Mouse (Mus musculus) frontal cortex, adult (tissue): Measurements from ENCODE around the gene Hint3.
"Not testable (repeated sequence)": the region's sequence is repeated elsewhere in the genome, so short reads cannot be mapped to it uniquely, and the experiment has no call there.

ENCODE experiments used
- ATAC-seq: cut with Nextera tagmentation; 2 replicates; pipeline ENCODE4 v1.9.2; 2017; ENCODE audit warnings: mild to moderate bottlenecking, moderate library complexity, mixed read lengths; ENCODE audit not compliant: low TSS enrichment

Gene Hint3

GRCm38 (mm10) chr10:30629513-30629912 is at the start of gene Hint3:
TSS of gene Hint3 (minus strand) at chr10:30629632.
- ATAC-seq, result no peak

GRCm38 (mm10) chr10:30678051-30678450 is 48.6 kb upstream of the Hint3 start:
- peak; percentile 41; the same call in 1 of the 2 replicates for ATAC-seq

- ATAC-seq, result no peak
Observed at GRCm38 (mm10) chr10:30674825-30675224, 45.4 kb upstream of the Hint3 start.

GRCm38 (mm10) chr10:30666580-30666979 is 37.1 kb upstream of the Hint3 start:
- no peak for ATAC-seq

- ATAC-seq, result peak; percentile 90
Observed at GRCm38 (mm10) chr10:30660564-30661328, 31.3 kb upstream of the Hint3 start.

- ATAC-seq, result no peak
Observed at GRCm38 (mm10) chr10:30655655-30656054, 26.2 kb upstream of the Hint3 start.

- ATAC-seq, result no peak
Observed at GRCm38 (mm10) chr10:30647681-30648080, 18.2 kb upstream of the Hint3 start.

- ATAC-seq, result no peak
Observed at GRCm38 (mm10) chr10:30638216-30638615, 8.8 kb upstream of the Hint3 start.

GRCm38 (mm10) chr10:30636474-30637154 is 7.2 kb upstream of the Hint3 start:
- not testable (repeated sequence) for ATAC-seq

GRCm38 (mm10) chr10:30632718-30633117 is 3.3 kb upstream of the Hint3 start:
- ATAC-seq, result no peak

GRCm38 (mm10) chr10:30629977-30630376 is 545 bp upstream of the Hint3 start:
- ATAC-seq, result no peak

GRCm38 (mm10) chr10:30628444-30628843 is 988 bp downstream of the Hint3 start:
- ATAC-seq, result not testable (repeated sequence)

- ATAC-seq, result no peak
Observed at GRCm38 (mm10) chr10:30627548-30627947, 1.9 kb downstream of the Hint3 start.

- ATAC-seq, result no peak
Observed at GRCm38 (mm10) chr10:30624161-30625019, 5.0 kb downstream of the Hint3 start.

- 0 out of 2 replicates have a peak, but pooled peaks have one; percentile 41 for ATAC-seq
Observed at GRCm38 (mm10) chr10:30622928-30623327, 6.5 kb downstream of the Hint3 start.

GRCm38 (mm10) chr10:30618918-30619210 is 10.6 kb downstream of the Hint3 start:
- no peak for ATAC-seq

- peak; percentile 98 for ATAC-seq
Observed at GRCm38 (mm10) chr10:30618091-30618917, 11.1 kb downstream of the Hint3 start.

- ATAC-seq, result no peak
Observed at GRCm38 (mm10) chr10:30613039-30613438, 16.4 kb downstream of the Hint3 start.

- no peak for ATAC-seq
Observed at GRCm38 (mm10) chr10:30609614-30610013, 19.8 kb downstream of the Hint3 start.

- ATAC-seq, result no peak
Observed at GRCm38 (mm10) chr10:30608109-30608508, 21.3 kb downstream of the Hint3 start.

GRCm38 (mm10) chr10:30600542-30600966 is 28.9 kb downstream of the Hint3 start, which contains the start of gene Trmt11:
TSS of gene Trmt11 (minus strand) at chr10:30600749.
- ATAC-seq, result peak; percentile 99
